Mouse (Mus musculus) lung, adult 2 months (tissue): ENCODE results near the gene Prdm11.

Experiments
- CTCF ChIP-seq: fragments of 200-500 bp; IDR thresholded peaks from 2 replicates; pipeline ENCODE4 v1.5.1; 2011; ENCODE audit warnings: mild to moderate bottlenecking, low read length, control low read depth; ENCODE audit not compliant: insufficient read depth
- POLR2A ChIP-seq: fragments of 200-500 bp; IDR thresholded peaks from 2 replicates; pipeline ENCODE4 v1.6.1; 2011; ENCODE audit warnings: low read depth, mild to moderate bottlenecking, control low read depth, low read length, borderline replicate concordance; ENCODE audit errors: extremely low read depth

GRCm38 (mm10) chr2:92985171-92985570 is 60.8 kb downstream of the Prdm11 start:
- TF ChIP-seq POLR2A (no peak), CTCF (no peak)
